Mouse (Mus musculus) limb, embryonic 15.5 days (tissue): Measurements from ENCODE around the gene Snu13. TPM values are rescaled to one million over a fixed set of nuclear protein-coding genes. Genes with fewer than 3 reads are reported as not detected.
A peak's percentile ranks its signal among the peaks of the same experiment; 100 is the strongest.

Experiments used
- ATAC-seq: fragments of 200-750 bp; cut with Nextera tagmentation; 2 replicates; pipeline ENCODE4 v1.8.0; 2017; ENCODE audit warnings: low read depth, moderate TSS enrichment; ENCODE audit not compliant: insufficient number of reproducible peaks, low FRiP score, low TSS enrichment
- H3K27ac ChIP-seq: fragments of 300-500 bp; sonication (generic); 2 replicates; pipeline ENCODE4 v1.5.1; 2015; ENCODE audit warnings: moderate library complexity, mild to moderate bottlenecking, inconsistent platforms
- H3K27me3 ChIP-seq: fragments of 300-500 bp; sonication (generic); 2 replicates; pipeline ENCODE4 v1.6.1; 2015; ENCODE audit warnings: inconsistent platforms
- H3K36me3 ChIP-seq: fragments of 300-500 bp; sonication (generic); 2 replicates; pipeline ENCODE4 v1.6.1; 2015; ENCODE audit warnings: inconsistent platforms
- H3K4me1 ChIP-seq: fragments of 300-500 bp; sonication (generic); 2 replicates; pipeline ENCODE4 v1.6.1; 2015; ENCODE audit warnings: inconsistent platforms
- H3K4me2 ChIP-seq: fragments of 300-500 bp; sonication (generic); 2 replicates; pipeline ENCODE4 v1.6.1; 2015; ENCODE audit warnings: mild to moderate bottlenecking, inconsistent platforms
- H3K4me3 ChIP-seq: fragments of 300-500 bp; sonication (generic); 2 replicates; pipeline ENCODE4 v1.5.1; 2015; ENCODE audit warnings: mild to moderate bottlenecking, inconsistent platforms
- H3K9ac ChIP-seq: fragments of 300-500 bp; sonication (generic); 2 replicates; pipeline ENCODE4 v1.6.1; 2015; ENCODE audit warnings: inconsistent platforms
- H3K9me3 ChIP-seq: fragments of 300-500 bp; sonication (generic); 2 replicates; pipeline ENCODE4 v1.6.1; 2016; ENCODE audit warnings: inconsistent platforms
- WGBS: fragments of 180-500 bp; shearing (Covaris S2); methylation state at CpG from one replicate; pipeline ENCODE4 v1.1.7; 2015; 5-methylcytosine and 5-hydroxymethylcytosine counted together
- polyA plus RNA-seq: library from polyadenylated mRNA; unstranded; fragments of >200 nt; fragmentation: Nextera tagmentation; extraction: Ambion mirVana; gene quantifications from 2 replicates; pipeline ENCODE4 v1.2.1, GENCODE M21; 2015

Gene Snu13
- polyA plus RNA-seq: 250 and 262 TPM in 2 replicates

GRCm38 (mm10) chr15:82047080-82047883, at the start of gene Snu13:
Snu13 (minus strand) TSS chr15:82047598.
- Histone ChIP-seq H3K36me3 (peaks cover 14% of the 10 kb centered on the region), H3K9me3 (no peaks in the 10 kb centered on the region), H3K9ac (peak within 1 kb of the TSS; percentile 99), H3K4me2 (peak within 1 kb of the TSS; percentile 84), H3K27ac (peak within 1 kb of the TSS; percentile 91), H3K27me3 (no peaks in the 10 kb centered on the region), H3K4me1 (peaks cover 20% of the 10 kb centered on the region), H3K4me3 (peak within 1 kb of the TSS; percentile 99)
- peak; percentile 70; the same call in 1 of the 2 replicates for ATAC-seq
- whole genome bisulfite sequencing: under 1% methylated on average over 74 of the region's 74 CpGs

- no peak overlapping the region for H3K9ac ChIP-seq
- no peaks in the 10 kb centered on the region for H3K36me3 ChIP-seq
- no peaks in the 10 kb centered on the region for H3K4me1 ChIP-seq
- H3K4me3 ChIP-seq: no peak overlapping the region
- no peak for ATAC-seq
- H3K27ac ChIP-seq: no peak overlapping the region
- no peaks in the 10 kb centered on the region for H3K9me3 ChIP-seq
- 79% methylated on average over 7 of the region's 7 CpGs for WGBS
- 0 out of 2 replicates have a peak, but pooled peaks cover 6% of the 10 kb centered on the region for H3K27me3 ChIP-seq
- H3K4me2 ChIP-seq: no peak overlapping the region
These were observed 43.7 kb upstream of the Snu13 start for GRCm38 (mm10) chr15:82091061-82091460.

GRCm38 (mm10) chr15:82087266-82087665, 39.9 kb upstream of the Snu13 start:
- no peak overlapping the region for H3K9ac ChIP-seq
- no peaks in the 10 kb centered on the region for H3K4me1 ChIP-seq
- WGBS: 11% methylated on average over 10 of the region's 10 CpGs
- ATAC-seq: no peak
- H3K4me2 ChIP-seq: no peak overlapping the region
- 0 out of 2 replicates have a peak, but pooled peaks cover 6% of the 10 kb centered on the region for H3K27me3 ChIP-seq
- H3K9me3 ChIP-seq: no peaks in the 10 kb centered on the region
- H3K36me3 ChIP-seq: no peaks in the 10 kb centered on the region
- no peak overlapping the region for H3K4me3 ChIP-seq
- H3K27ac ChIP-seq: no peak overlapping the region

- no peak overlapping the region for H3K27ac ChIP-seq
- no peak for ATAC-seq
- 0 out of 2 replicates have a peak, but pooled peaks cover 6% of the 10 kb centered on the region for H3K27me3 ChIP-seq
- H3K4me2 ChIP-seq: no peak overlapping the region
- no peaks in the 10 kb centered on the region for H3K9me3 ChIP-seq
- H3K4me3 ChIP-seq: no peak overlapping the region
- no peaks in the 10 kb centered on the region for H3K36me3 ChIP-seq
- WGBS: 77% methylated on average over 12 of the region's 12 CpGs
- no peak overlapping the region for H3K9ac ChIP-seq
- H3K4me1 ChIP-seq: no peaks in the 10 kb centered on the region
These were observed 38.7 kb upstream of the Snu13 start for GRCm38 (mm10) chr15:82086131-82086530.

- Histone ChIP-seq H3K9me3 (no peaks in the 10 kb centered on the region), H3K9ac (no peak overlapping the region), H3K4me2 (no peak overlapping the region), H3K4me3 (no peak overlapping the region), H3K27ac (no peak overlapping the region), H3K36me3 (no peaks in the 10 kb centered on the region), H3K4me1 (no peaks in the 10 kb centered on the region), H3K27me3 (0 out of 2 replicates have a peak, but pooled peaks cover 6% of the 10 kb centered on the region)
- WGBS: 82% methylated on average over 9 of the region's 9 CpGs
- ATAC-seq: no peak
These were observed 38.2 kb upstream of the Snu13 start for GRCm38 (mm10) chr15:82085606-82086005.

- Histone ChIP-seq H3K36me3 (no peaks in the 10 kb centered on the region), H3K4me1 (no peaks in the 10 kb centered on the region), H3K9me3 (no peaks in the 10 kb centered on the region), H3K27ac (no peak overlapping the region), H3K4me2 (no peak overlapping the region), H3K4me3 (no peak overlapping the region), H3K27me3 (no peaks in the 10 kb centered on the region), H3K9ac (no peak overlapping the region)
- no peak for ATAC-seq
- 34% methylated on average over 7 of the region's 7 CpGs for WGBS
These were observed 33.8 kb upstream of the Snu13 start for GRCm38 (mm10) chr15:82081161-82081560.

- Histone ChIP-seq H3K4me3 (no peak overlapping the region), H3K36me3 (no peaks in the 10 kb centered on the region), H3K4me1 (no peaks in the 10 kb centered on the region), H3K9me3 (no peaks in the 10 kb centered on the region), H3K27ac (no peak overlapping the region), H3K9ac (no peak overlapping the region), H3K27me3 (no peaks in the 10 kb centered on the region), H3K4me2 (no peak overlapping the region)
- no peak for ATAC-seq
- WGBS: 61% methylated on average over 10 of the region's 10 CpGs
These were observed 32.5 kb upstream of the Snu13 start for GRCm38 (mm10) chr15:82079883-82080282.

GRCm38 (mm10) chr15:82073490-82073889, 26.1 kb upstream of the Snu13 start:
- H3K4me1 ChIP-seq: peaks cover 7% of the 10 kb centered on the region; the same call in 1 of the 2 replicates
- WGBS: 83% methylated on average over 7 of the region's 7 CpGs

GRCm38 (mm10) chr15:82071816-82072469, 24.5 kb upstream of the Snu13 start:
- 87% methylated on average over 26 of the region's 26 CpGs for WGBS

More at GRCm38 (mm10) chr15:82073490-82073889, 26.1 kb upstream of the Snu13 start:
- Histone ChIP-seq H3K9ac (no peak overlapping the region), H3K9me3 (no peaks in the 10 kb centered on the region), H3K36me3 (no peaks in the 10 kb centered on the region), H3K4me3 (no peak overlapping the region), H3K27me3 (peaks cover 41% of the 10 kb centered on the region), H3K27ac (no peak overlapping the region), H3K4me2 (no peak overlapping the region)
- no peak for ATAC-seq

GRCm38 (mm10) chr15:82069898-82070297, 22.5 kb upstream of the Snu13 start, which contains the start of gene Mei1:
Mei1 (plus strand) TSS chr15:82069996.
- H3K36me3 ChIP-seq: no peaks in the 10 kb centered on the region
- H3K4me1 ChIP-seq: peaks cover 12% of the 10 kb centered on the region; the same call in 1 of the 2 replicates
- peak within 1 kb of the TSS; percentile 31 for H3K4me2 ChIP-seq
- no peak for ATAC-seq
- H3K4me3 ChIP-seq: peak within 1 kb of the TSS; percentile 20
- H3K9ac ChIP-seq: no peak within 1 kb of the TSS
- peaks cover 55% of the 10 kb centered on the region for H3K27me3 ChIP-seq
- no peak within 1 kb of the TSS for H3K27ac ChIP-seq
- WGBS: 21% methylated on average over 40 of the region's 40 CpGs
- no peaks in the 10 kb centered on the region for H3K9me3 ChIP-seq

More at GRCm38 (mm10) chr15:82071816-82072469, 24.5 kb upstream of the Snu13 start:
- no peak for ATAC-seq
- Histone ChIP-seq H3K4me1 (peaks cover 7% of the 10 kb centered on the region; the same call in 1 of the 2 replicates), H3K9me3 (no peaks in the 10 kb centered on the region), H3K9ac (no peak overlapping the region), H3K4me2 (no peak overlapping the region), H3K27ac (no peak overlapping the region), H3K27me3 (peaks cover 50% of the 10 kb centered on the region), H3K36me3 (no peaks in the 10 kb centered on the region), H3K4me3 (no peak overlapping the region)

GRCm38 (mm10) chr15:82065511-82065910, 18.1 kb upstream of the Snu13 start:
- no peak overlapping the region for H3K4me2 ChIP-seq
- ATAC-seq: no peak
- H3K4me1 ChIP-seq: peaks cover 20% of the 10 kb centered on the region
- no peak overlapping the region for H3K9ac ChIP-seq
- no peak overlapping the region for H3K4me3 ChIP-seq
- 16% methylated on average over 7 of the region's 7 CpGs for WGBS
- peaks cover 56% of the 10 kb centered on the region for H3K27me3 ChIP-seq
- no peaks in the 10 kb centered on the region for H3K36me3 ChIP-seq
- no peaks in the 10 kb centered on the region for H3K9me3 ChIP-seq
- no peak overlapping the region for H3K27ac ChIP-seq

- Histone ChIP-seq H3K9me3 (no peaks in the 10 kb centered on the region), H3K27ac (no peak overlapping the region), H3K36me3 (no peaks in the 10 kb centered on the region), H3K9ac (no peak overlapping the region), H3K27me3 (peaks cover 40% of the 10 kb centered on the region), H3K4me1 (peaks cover 13% of the 10 kb centered on the region), H3K4me3 (no peak overlapping the region), H3K4me2 (no peak overlapping the region; the same call in 1 of the 2 replicates)
- ATAC-seq: no peak
- 37% methylated on average over 14 of the region's 14 CpGs for WGBS
These were observed 16.5 kb upstream of the Snu13 start for GRCm38 (mm10) chr15:82063909-82064308.
